Mouse (Mus musculus): ENCODE results near the gene Gnaz. TPM values are rescaled to one million over a fixed set of nuclear protein-coding genes. Genes with fewer than 3 reads are reported as not detected.

The Gnaz gene
- total RNA-seq, 1 experiment from 2014 or later = 0.69 TPM

GRCm38 (mm10) chr10:75052902-75053301, 85.9 kb downstream of the Gnaz start:
- no peak for ATAC-seq (replicated peaks in 1 of 2; ENCODE audit: insufficient read depth in 1 of 2, low FRiP score in 2 of 2, low TSS enrichment in 1 of 2, low read depth in 1 of 2, poor library complexity in 2 of 2, severe bottlenecking in 2 of 2)

- ATAC-seq (replicated peaks in 1 of 2; ENCODE audit: insufficient read depth in 1 of 2, low FRiP score in 2 of 2, low TSS enrichment in 1 of 2, low read depth in 1 of 2, poor library complexity in 2 of 2, severe bottlenecking in 2 of 2) = no peak
Measured at GRCm38 (mm10) chr10:75053655-75054054, 86.7 kb downstream of the Gnaz start.

DNA sequence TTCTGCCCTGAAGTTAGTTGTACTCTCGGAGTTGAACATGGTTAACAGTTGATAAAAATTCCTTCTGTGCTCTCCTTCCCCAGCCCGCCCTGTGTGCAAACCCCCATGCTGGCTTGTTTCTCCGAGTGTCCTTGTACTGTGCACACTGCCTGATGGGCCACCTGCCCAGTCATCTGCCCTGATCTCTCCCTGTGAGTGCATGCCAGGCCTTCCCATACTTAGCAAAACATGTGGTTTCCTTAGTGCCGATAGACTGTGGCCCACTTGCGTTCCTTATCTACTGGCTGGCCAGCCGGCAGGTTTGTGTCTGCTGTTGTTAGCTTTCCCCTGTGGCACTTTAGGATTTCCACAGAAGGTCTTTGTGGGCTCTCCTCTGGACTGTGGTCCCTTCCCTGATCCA, 87.1 kb downstream of the Gnaz start:
- ATAC-seq (replicated peaks in 1 of 2; ENCODE audit: insufficient read depth in 1 of 2, low FRiP score in 2 of 2, low TSS enrichment in 1 of 2, low read depth in 1 of 2, poor library complexity in 2 of 2, severe bottlenecking in 2 of 2) = peak; percentile 18 to 39; a peak in 2 of 4 replicates

GRCm38 (mm10) chr10:75055672-75056071, 88.7 kb downstream of the Gnaz start:
- ATAC-seq (replicated peaks in 1 of 2; ENCODE audit: insufficient read depth in 1 of 2, low FRiP score in 2 of 2, low TSS enrichment in 1 of 2, low read depth in 1 of 2, poor library complexity in 2 of 2, severe bottlenecking in 2 of 2) = peak; percentile 55 to 56

DNA sequence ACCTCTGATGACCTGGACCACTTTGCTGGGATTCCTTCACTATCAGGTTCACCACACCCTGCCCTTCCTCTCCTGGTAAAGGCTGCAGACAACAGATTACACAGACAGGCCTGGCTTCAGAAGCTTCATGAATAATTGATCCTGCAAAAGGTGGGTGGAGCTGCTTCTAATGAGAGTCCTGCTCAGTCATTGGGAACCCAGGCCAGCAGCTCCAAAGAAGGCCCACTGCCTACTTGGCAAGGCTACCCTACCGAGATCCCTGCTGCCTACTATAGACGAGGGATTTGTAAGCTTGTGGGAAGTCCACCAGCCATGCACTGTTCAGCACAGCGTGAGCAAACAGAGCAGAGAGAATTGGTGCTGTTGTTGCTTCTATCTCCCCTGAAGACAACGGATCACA, 89.3 kb downstream of the Gnaz start:
- ATAC-seq (replicated peaks in 1 of 2; ENCODE audit: insufficient read depth in 1 of 2, low FRiP score in 2 of 2, low TSS enrichment in 1 of 2, low read depth in 1 of 2, poor library complexity in 2 of 2, severe bottlenecking in 2 of 2) = no peak

GRCm38 (mm10) chr10:75058336-75058735, 91.4 kb downstream of the Gnaz start:
- no peak for ATAC-seq (replicated peaks in 1 of 2; ENCODE audit: insufficient read depth in 1 of 2, low FRiP score in 2 of 2, low TSS enrichment in 1 of 2, low read depth in 1 of 2, poor library complexity in 2 of 2, severe bottlenecking in 2 of 2)

DNA sequence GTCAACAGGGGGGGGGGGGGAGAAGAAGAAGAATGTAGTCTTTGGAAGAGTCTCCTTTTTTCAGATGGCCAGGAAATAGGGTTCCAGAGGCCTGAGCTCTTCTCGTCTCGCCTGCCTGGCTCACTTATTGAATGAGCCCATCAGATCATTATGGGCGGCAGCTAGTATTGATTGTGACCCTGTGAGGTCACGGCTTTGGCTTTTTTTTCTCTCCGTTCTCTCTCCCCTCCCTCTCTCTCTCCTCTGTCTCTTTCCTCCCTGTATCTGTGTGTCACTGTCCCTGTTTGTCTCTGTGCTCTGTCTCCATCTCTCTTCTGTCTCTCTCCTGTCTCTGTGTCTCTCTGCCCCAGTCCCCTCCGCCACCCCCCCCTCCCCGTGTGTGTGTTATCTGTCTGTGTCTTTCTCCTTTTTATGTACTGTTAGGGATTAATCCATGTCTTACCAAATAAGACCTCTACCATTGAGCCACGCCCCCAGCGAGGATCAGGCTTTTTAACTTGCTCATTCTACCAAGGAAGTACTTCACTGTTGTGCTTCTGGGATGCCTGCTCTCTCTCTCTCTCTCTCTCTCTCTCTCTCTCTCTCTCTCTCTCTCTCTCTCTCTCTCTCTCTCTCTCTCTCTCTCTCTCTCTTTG, 91.9 kb downstream of the Gnaz start:
- ATAC-seq (replicated peaks in 1 of 2; ENCODE audit: insufficient read depth in 1 of 2, low FRiP score in 2 of 2, low TSS enrichment in 1 of 2, low read depth in 1 of 2, poor library complexity in 2 of 2, severe bottlenecking in 2 of 2) = no peak

- ATAC-seq (replicated peaks in 1 of 2; ENCODE audit: insufficient read depth in 1 of 2, low FRiP score in 2 of 2, low TSS enrichment in 1 of 2, low read depth in 1 of 2, poor library complexity in 2 of 2, severe bottlenecking in 2 of 2) = peak; percentile 63 to 65
Measured at GRCm38 (mm10) chr10:75059396-75059795, 92.4 kb downstream of the Gnaz start.

- ATAC-seq (replicated peaks in 1 of 2; ENCODE audit: insufficient read depth in 1 of 2, low FRiP score in 2 of 2, low TSS enrichment in 1 of 2, low read depth in 1 of 2, poor library complexity in 2 of 2, severe bottlenecking in 2 of 2) = peak; percentile 44 to 48
Measured at GRCm38 (mm10) chr10:75060217-75060842, 93.4 kb downstream of the Gnaz start, which contains the start of gene Bcr. TSS of gene Bcr (plus strand) at chr10:75060592.

DNA sequence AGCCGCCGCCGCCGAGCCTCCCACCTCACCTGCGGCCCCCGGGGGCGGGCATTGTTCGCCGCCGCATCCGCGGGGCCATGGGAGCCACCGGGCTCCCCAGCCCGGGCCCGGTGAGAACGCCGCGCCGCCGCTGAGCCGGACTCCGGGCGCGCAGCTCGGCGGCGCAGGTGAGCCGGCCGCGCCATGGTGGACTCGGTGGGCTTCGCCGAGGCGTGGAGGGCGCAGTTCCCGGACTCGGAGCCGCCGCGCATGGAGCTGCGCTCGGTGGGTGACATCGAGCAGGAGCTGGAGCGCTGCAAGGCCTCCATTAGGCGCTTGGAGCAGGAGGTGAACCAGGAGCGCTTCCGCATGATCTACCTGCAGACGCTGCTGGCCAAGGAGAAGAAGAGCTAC, 93.9 kb downstream of the Gnaz start:
- ATAC-seq (replicated peaks in 1 of 2; ENCODE audit: insufficient read depth in 1 of 2, low FRiP score in 2 of 2, low TSS enrichment in 1 of 2, low read depth in 1 of 2, poor library complexity in 2 of 2, severe bottlenecking in 2 of 2) = no peak

DNA sequence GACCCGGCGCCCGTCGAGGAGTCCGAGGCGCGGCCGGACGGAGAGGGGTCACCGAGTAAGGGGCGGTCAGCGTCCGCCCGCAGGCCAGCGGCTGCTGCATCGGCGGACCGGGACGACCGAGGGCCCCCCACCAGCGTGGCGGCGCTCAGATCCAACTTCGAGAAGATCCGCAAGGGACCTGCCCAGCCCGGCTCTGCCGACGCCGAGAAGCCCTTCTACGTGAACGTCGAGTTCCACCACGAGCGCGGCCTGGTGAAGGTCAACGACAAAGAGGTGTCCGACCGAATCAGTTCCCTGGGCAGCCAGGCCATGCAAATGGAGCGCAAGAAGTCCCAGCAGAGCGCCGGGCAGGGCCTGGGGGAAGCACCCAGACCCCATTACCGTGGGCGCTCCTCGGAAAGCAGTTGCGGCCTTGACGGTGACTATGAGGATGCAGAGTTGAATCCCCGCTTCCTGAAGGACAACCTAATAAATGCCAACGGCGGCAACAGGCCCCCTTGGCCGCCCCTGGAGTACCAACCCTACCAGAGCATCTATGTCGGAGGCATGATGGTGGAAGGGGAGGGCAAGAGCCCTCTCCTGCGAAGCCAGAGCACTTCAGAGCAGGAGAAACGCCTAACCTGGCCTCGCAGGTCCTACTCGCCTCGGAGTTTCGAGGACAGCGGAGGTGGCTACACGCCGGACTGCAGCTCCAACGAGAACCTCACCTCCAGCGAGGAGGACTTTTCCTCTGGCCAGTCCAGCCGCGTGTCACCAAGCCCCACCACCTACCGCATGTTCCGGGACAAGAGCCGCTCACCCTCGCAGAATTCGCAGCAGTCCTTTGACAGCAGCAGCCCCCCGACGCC, 94.6 kb downstream of the Gnaz start:
- peak in 1 of 2 experiments; percentile 2; a peak in 1 of 4 replicates for ATAC-seq (replicated peaks in 1 of 2; ENCODE audit: insufficient read depth in 1 of 2, low FRiP score in 2 of 2, low TSS enrichment in 1 of 2, low read depth in 1 of 2, poor library complexity in 2 of 2, severe bottlenecking in 2 of 2)

DNA sequence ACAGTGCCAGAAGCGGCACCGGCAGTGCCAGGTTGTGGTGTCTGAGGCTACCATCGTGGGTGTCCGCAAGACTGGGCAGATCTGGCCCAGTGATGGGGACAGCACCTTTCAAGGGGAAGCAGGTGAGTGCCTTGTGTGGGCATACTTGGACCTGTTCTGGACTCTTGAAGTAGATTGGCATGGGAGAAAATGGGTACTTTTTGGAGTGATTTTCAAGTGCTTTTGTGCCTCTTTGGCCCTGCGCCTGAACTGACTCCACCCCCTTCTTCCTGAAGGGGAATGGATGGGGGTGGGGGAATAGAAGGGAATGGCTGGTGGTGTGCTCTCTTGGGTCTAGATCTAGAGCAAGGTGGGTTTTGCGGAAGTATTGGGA, 95.2 kb downstream of the Gnaz start:
- ATAC-seq (replicated peaks in 1 of 2; ENCODE audit: insufficient read depth in 1 of 2, low FRiP score in 2 of 2, low TSS enrichment in 1 of 2, low read depth in 1 of 2, poor library complexity in 2 of 2, severe bottlenecking in 2 of 2) = peak in 1 of 2 experiments; percentile 17; a peak in 3 of 4 replicates

- ATAC-seq (replicated peaks in 1 of 2; ENCODE audit: insufficient read depth in 1 of 2, low FRiP score in 2 of 2, low TSS enrichment in 1 of 2, low read depth in 1 of 2, poor library complexity in 2 of 2, severe bottlenecking in 2 of 2) = no peak; a peak in 1 of 4 replicates
Measured at GRCm38 (mm10) chr10:75062621-75063020, 95.6 kb downstream of the Gnaz start.

- ATAC-seq (replicated peaks in 1 of 2; ENCODE audit: insufficient read depth in 1 of 2, low FRiP score in 2 of 2, low TSS enrichment in 1 of 2, low read depth in 1 of 2, poor library complexity in 2 of 2, severe bottlenecking in 2 of 2) = no peak
Measured at GRCm38 (mm10) chr10:75063301-75063965, 96.5 kb downstream of the Gnaz start.

DNA sequence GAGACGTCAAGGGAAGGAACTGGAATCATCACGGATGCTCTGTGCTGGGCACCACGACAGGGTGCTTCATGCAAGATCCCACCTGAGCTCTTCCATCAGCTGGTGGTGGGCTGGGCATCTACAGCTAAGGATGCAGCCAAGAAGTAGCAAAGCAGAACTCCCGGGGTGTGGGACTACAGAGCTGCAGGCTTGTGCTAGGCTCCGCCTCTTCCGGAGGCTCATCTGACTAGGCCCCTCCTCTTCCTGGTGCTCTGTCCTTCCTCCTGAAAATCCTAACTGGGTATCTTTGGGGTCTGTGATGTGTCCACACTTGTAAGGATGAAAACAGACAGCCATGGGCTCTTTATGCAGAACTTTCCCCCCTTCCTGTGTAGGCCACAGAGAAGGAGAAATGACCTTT, 98.7 kb downstream of the Gnaz start:
- no peak for ATAC-seq (replicated peaks in 1 of 2; ENCODE audit: insufficient read depth in 1 of 2, low FRiP score in 2 of 2, low TSS enrichment in 1 of 2, low read depth in 1 of 2, poor library complexity in 2 of 2, severe bottlenecking in 2 of 2)

All from hematopoietic stem cell, adult 5-6 weeks (primary cell).